Mouse (Mus musculus) MEL (cell line): ENCODE measurements around the gene Col4a4. TPM values are rescaled to one million over a fixed set of nuclear protein-coding genes. Genes with fewer than 3 reads are reported as not detected.

Source experiments
- DNase-seq: peaks from one replicate; pipeline ENCODE4 v3.0.0; 2011; ENCODE audit warnings: low read depth, low spot score
- H3K27ac ChIP-seq: 2 replicates; pipeline ENCODE4 v1.5.1; 2012; ENCODE audit warnings: low read depth, mild to moderate bottlenecking, control low read depth, low read length, moderate library complexity; ENCODE audit not compliant: control insufficient read depth
- H3K27me3 ChIP-seq, 2 experiments: fragments of 150-350 bp in 1 of 2; sonication (generic) in 1 of 2; 2 replicates each; pipeline ENCODE4 v1.6.1; 2012; ENCODE audit warnings: low read length in 2 of 2, mild to moderate bottlenecking in 2 of 2, improper control_type of control experiment in 1 of 2, moderate library complexity in 1 of 2; ENCODE audit not compliant: insufficient read depth in 2 of 2, control insufficient read depth in 1 of 2
- H3K36me3 ChIP-seq, 2 experiments: 2 replicates each; pipeline ENCODE4 v1.6.1; 2012 to 2014; ENCODE audit warnings: low read length in 2 of 2, improper control_type of control experiment in 1 of 2, inconsistent platforms in 1 of 2, mild to moderate bottlenecking in 1 of 2; ENCODE audit not compliant: insufficient read depth in 2 of 2, control insufficient read depth in 1 of 2
- H3K4me1 ChIP-seq, 2 experiments: fragments of 150-350 bp in 1 of 2; sonication (generic) in 1 of 2; 2 replicates each; pipeline ENCODE4 v1.6.1; 2012; ENCODE audit warnings: low read length in 2 of 2, improper control_type of control experiment in 1 of 2, mild to moderate bottlenecking in 1 of 2; ENCODE audit not compliant: insufficient read depth in 2 of 2, control insufficient read depth in 1 of 2
- H3K4me3 ChIP-seq, 2 experiments: fragments of 150-350 bp in 1 of 2; sonication (generic) in 1 of 2; 2 replicates each; pipeline ENCODE4 v1.5.1; 2012; ENCODE audit warnings: low read depth in 2 of 2, low read length in 2 of 2, mild to moderate bottlenecking in 2 of 2, moderate library complexity in 2 of 2, control low read depth in 1 of 2, improper control_type of control experiment in 1 of 2; ENCODE audit not compliant: control insufficient read depth in 1 of 2, insufficient read depth in 1 of 2
- H3K79me2 ChIP-seq: 2 replicates; pipeline ENCODE4 v1.6.1; 2012; ENCODE audit warnings: mild to moderate bottlenecking, low read length, moderate library complexity; ENCODE audit not compliant: control insufficient read depth, poor library complexity, insufficient read depth
- H3K9ac ChIP-seq: 2 replicates; pipeline ENCODE4 v1.6.1; 2012; ENCODE audit warnings: low read depth, mild to moderate bottlenecking, control low read depth, low read length, moderate library complexity; ENCODE audit not compliant: control insufficient read depth, poor library complexity, severe bottlenecking
- H3K9me3 ChIP-seq: fragments of 150-350 bp; sonication (generic); replicated peaks from 2 replicates; pipeline ENCODE4 v1.6.1; 2012; ENCODE audit warnings: mild to moderate bottlenecking, low read length, improper control_type of control experiment, moderate library complexity; ENCODE audit not compliant: insufficient read depth
- BHLHE40 ChIP-seq: IDR thresholded peaks from 2 replicates; pipeline ENCODE4 v1.6.1; 2012; ENCODE audit warnings: low read depth, mild to moderate bottlenecking, inconsistent platforms, low read length, improper control_type of control experiment, borderline replicate concordance
- CHD1 ChIP-seq: IDR thresholded peaks from 2 replicates; pipeline ENCODE4 v1.6.1; 2012; ENCODE audit warnings: low read depth, mild to moderate bottlenecking, inconsistent platforms, low read length, improper control_type of control experiment
- CHD2 ChIP-seq: IDR thresholded peaks from 2 replicates; pipeline ENCODE4 v1.6.1; 2011; ENCODE audit warnings: low read length, improper control_type of control experiment
- E2F4 ChIP-seq: IDR thresholded peaks from 2 replicates; pipeline ENCODE4 v1.6.1; 2011; ENCODE audit warnings: low read depth, low read length, improper control_type of control experiment, borderline replicate concordance
- ELF1 ChIP-seq: IDR thresholded peaks from 2 replicates; pipeline ENCODE4 v1.6.1; 2014; ENCODE audit warnings: low read depth, mild to moderate bottlenecking, inconsistent platforms, low read length, improper control_type of control experiment, moderate library complexity
- EP300 ChIP-seq, 2 experiments: IDR thresholded peaks; 2 replicates each; pipeline ENCODE4 v1.6.1; 2011; ENCODE audit warnings: improper control_type of control experiment in 2 of 2, low read length in 2 of 2, low read depth in 1 of 2, mild to moderate bottlenecking in 1 of 2
- ETS1 ChIP-seq: IDR thresholded peaks from 2 replicates; pipeline ENCODE4 v1.6.1; 2012; ENCODE audit warnings: low read depth, mild to moderate bottlenecking, inconsistent platforms, low read length, improper control_type of control experiment, moderate library complexity
- HCFC1 ChIP-seq: IDR thresholded peaks from 2 replicates; pipeline ENCODE4 v1.6.1; 2012; ENCODE audit warnings: low read depth, mild to moderate bottlenecking, inconsistent platforms, low read length, improper control_type of control experiment, moderate library complexity
- JUND ChIP-seq: IDR thresholded peaks from 2 replicates; pipeline ENCODE4 v1.6.1; 2011; ENCODE audit warnings: low read depth, mild to moderate bottlenecking, improper control_type of control experiment, low read length
- KAT2A ChIP-seq: conservative IDR thresholded peaks from 2 replicates; pipeline ENCODE4 v1.6.1; 2012; ENCODE audit warnings: low read depth, low read length, improper control_type of control experiment, inconsistent platforms
- MAFK ChIP-seq: IDR thresholded peaks from 2 replicates; pipeline ENCODE4 v1.6.1; 2011; ENCODE audit warnings: low read depth, mild to moderate bottlenecking, low read length, improper control_type of control experiment, borderline replicate concordance
- MEF2A ChIP-seq: IDR thresholded peaks from 2 replicates; pipeline ENCODE4 v1.6.1; 2014; ENCODE audit warnings: low read depth, mild to moderate bottlenecking, inconsistent platforms, low read length, improper control_type of control experiment; ENCODE audit not compliant: poor library complexity, insufficient replicate concordance, severe bottlenecking; ENCODE audit errors: extremely low read depth
- MYC ChIP-seq: IDR thresholded peaks from 2 replicates; pipeline ENCODE4 v1.6.1; 2011; ENCODE audit warnings: low read depth, mild to moderate bottlenecking, low read length, improper control_type of control experiment, moderate library complexity
- NELFE ChIP-seq: IDR thresholded peaks from 2 replicates; pipeline ENCODE4 v1.6.1; 2011; ENCODE audit warnings: low read depth, low read length, improper control_type of control experiment
- POLR2AphosphoS2 ChIP-seq: IDR thresholded peaks from 2 replicates; pipeline ENCODE4 v1.6.1; 2011; ENCODE audit warnings: low read length, improper control_type of control experiment
- RAD21 ChIP-seq: IDR thresholded peaks from 2 replicates; pipeline ENCODE4 v1.6.1; 2011; ENCODE audit warnings: mild to moderate bottlenecking, low read depth, low read length, improper control_type of control experiment
- RCOR1 ChIP-seq: IDR thresholded peaks from 2 replicates; pipeline ENCODE4 v1.6.1; 2012; ENCODE audit warnings: low read depth, mild to moderate bottlenecking, inconsistent platforms, low read length, improper control_type of control experiment
- TAL1 ChIP-seq: IDR thresholded peaks from 2 replicates; pipeline ENCODE4 v1.6.1; 2012; ENCODE audit warnings: mild to moderate bottlenecking, inconsistent platforms, low read length, moderate library complexity, mixed read lengths
- TCF12 ChIP-seq: IDR thresholded peaks from 2 replicates; pipeline ENCODE4 v1.6.1; 2014; ENCODE audit warnings: low read depth, mild to moderate bottlenecking, inconsistent platforms, low read length, improper control_type of control experiment, moderate library complexity
- UBTF ChIP-seq: IDR thresholded peaks from 2 replicates; pipeline ENCODE4 v1.6.1; 2012; ENCODE audit warnings: low read depth, mild to moderate bottlenecking, inconsistent platforms, low read length, improper control_type of control experiment, moderate library complexity, borderline replicate concordance; ENCODE audit not compliant: insufficient read depth
- USF1 ChIP-seq: IDR thresholded peaks from 2 replicates; pipeline ENCODE4 v1.6.1; 2014; ENCODE audit warnings: low read depth, mild to moderate bottlenecking, inconsistent platforms, low read length, improper control_type of control experiment, moderate library complexity
- USF2 ChIP-seq, 2 experiments: IDR thresholded peaks; 2 replicates each; pipeline ENCODE4 v1.6.1; 2011 to 2012; ENCODE audit warnings: improper control_type of control experiment in 2 of 2, low read length in 2 of 2, borderline replicate concordance in 1 of 2, inconsistent platforms in 1 of 2, low read depth in 1 of 2, mild to moderate bottlenecking in 1 of 2; ENCODE audit not compliant: insufficient read depth in 1 of 2
- ZC3H11A ChIP-seq: IDR thresholded peaks from 2 replicates; pipeline ENCODE4 v1.6.1; 2012; ENCODE audit warnings: low read depth, mild to moderate bottlenecking, inconsistent platforms, low read length, improper control_type of control experiment
- ZKSCAN1 ChIP-seq: IDR thresholded peaks from 2 replicates; pipeline ENCODE4 v1.6.1; 2012; ENCODE audit warnings: low read depth, mild to moderate bottlenecking, inconsistent platforms, low read length, improper control_type of control experiment, moderate library complexity
- ZNF384 ChIP-seq: IDR thresholded peaks from 2 replicates; pipeline ENCODE4 v1.6.1; 2012; ENCODE audit warnings: low read depth, mild to moderate bottlenecking, inconsistent platforms, low read length, improper control_type of control experiment
- polyA plus RNA-seq, 2 experiments: library from polyadenylated mRNA; stranded (reverse) in 1 of 2; unstranded in 1 of 2; fragments of >175 nt in 1 of 2; fragments of >200 nt in 1 of 2; gene quantifications; 2 replicates each; pipeline versions ENCODE4 v1.2.1 to v1.2.4; 2012; ENCODE audit warnings: low replicate concordance in 2 of 2, low read depth in 1 of 2; ENCODE audit not compliant: insufficient read length in 2 of 2, insufficient read depth in 1 of 2, missing spikeins in 1 of 2
- total RNA-seq: library from RNA; depleted of rRNA; stranded (reverse); fragments of 300-350 nt; gene quantifications from 2 replicates; pipeline ENCODE4 v1.2.3, GENCODE M21; 2012

Gene Col4a4
- total and polyA plus RNA-seq, 3 experiments, result 0.03 TPM; not detected in 2

- TF ChIP-seq CHD1, result no peak
- no peak for TF ChIP-seq POLR2AphosphoS2
- TF ChIP-seq USF2 (IDR thresholded peaks at IDR 0.05; ENCODE audit: borderline replicate concordance in 1 of 2, insufficient read depth in 1 of 2, low read depth in 1 of 2, low read length in 2 of 2), result no peak
- TF ChIP-seq BHLHE40, result no peak
- no peak for TF ChIP-seq ZC3H11A
- TF ChIP-seq UBTF, result no peak
- TF ChIP-seq JUND, result no peak
- TF ChIP-seq TCF12, result no peak
- TF ChIP-seq RAD21, result no peak
- TF ChIP-seq USF1, result no peak
- no peak for TF ChIP-seq MAFK
- no peak for TF ChIP-seq ETS1
- no peak for TF ChIP-seq RCOR1
- no peak for TF ChIP-seq MYC
- TF ChIP-seq ELF1, result no peak
- no peak for TF ChIP-seq CHD2
- TF ChIP-seq E2F4, result no peak
- TF ChIP-seq TAL1, result no peak
- TF ChIP-seq EP300 (IDR thresholded peaks at IDR 0.05; ENCODE audit: low read depth in 1 of 2, low read length in 2 of 2), result no peak
- no peak overlapping the region for H3K27ac ChIP-seq
- H3K79me2 ChIP-seq, result no peaks in the 10 kb centered on the region
- no peak for DNase-seq
- H3K4me3 ChIP-seq, result no peak overlapping the region
- H3K9ac ChIP-seq, result no peak overlapping the region
- no peaks in the 10 kb centered on the region for H3K9me3 ChIP-seq
- no peaks in the 10 kb centered on the region for H3K4me1 ChIP-seq
- H3K27me3 ChIP-seq, result peaks cover 7 to 8% of the 10 kb centered on the region in 2 experiments; a peak in 3 of 4 replicates
- no peaks in the 10 kb centered on the region for H3K36me3 ChIP-seq
These were observed 26.4 kb downstream of the Col4a4 start for GRCm38 (mm10) chr1:82560223-82560622.

GRCm38 (mm10) chr1:82554889-82555288, 31.8 kb downstream of the Col4a4 start:
- no peaks in the 10 kb centered on the region for H3K4me1 ChIP-seq
- no peak for DNase-seq

More at GRCm38 (mm10) chr1:82554889-82555288, 31.8 kb downstream of the Col4a4 start:
- Histone ChIP-seq H3K79me2 (no peaks in the 10 kb centered on the region), H3K27ac (no peak overlapping the region), H3K36me3 (no peaks in the 10 kb centered on the region), H3K9me3 (no peaks in the 10 kb centered on the region), H3K9ac (no peak overlapping the region)
- TF ChIP-seq RCOR1, result no peak
- no peak for TF ChIP-seq HCFC1
- no peak for TF ChIP-seq ZKSCAN1
- TF ChIP-seq BHLHE40, result no peak
- TF ChIP-seq KAT2A, result no peak
- TF ChIP-seq ZNF384, result no peak
- TF ChIP-seq MEF2A, result no peak
- no peak for TF ChIP-seq POLR2AphosphoS2
- TF ChIP-seq NELFE, result no peak
- TF ChIP-seq MAFK, result no peak
- TF ChIP-seq TCF12, result no peak
- no peak for TF ChIP-seq UBTF
- TF ChIP-seq, all 39 proteins: peak for 0
- peaks cover 2 to 5% of the 10 kb centered on the region in 2 experiments; a peak in 2 of 4 replicates for H3K27me3 ChIP-seq
- H3K4me3 ChIP-seq, result no peak overlapping the region
